Mouse (Mus musculus): ENCODE data around the gene Olfr1154. TPM values are rescaled to one million over a fixed set of nuclear protein-coding genes. Genes with fewer than 3 reads are reported as not detected.

The Olfr1154 gene
- not detected in 2 replicates for total RNA-seq (2017)

DNA sequence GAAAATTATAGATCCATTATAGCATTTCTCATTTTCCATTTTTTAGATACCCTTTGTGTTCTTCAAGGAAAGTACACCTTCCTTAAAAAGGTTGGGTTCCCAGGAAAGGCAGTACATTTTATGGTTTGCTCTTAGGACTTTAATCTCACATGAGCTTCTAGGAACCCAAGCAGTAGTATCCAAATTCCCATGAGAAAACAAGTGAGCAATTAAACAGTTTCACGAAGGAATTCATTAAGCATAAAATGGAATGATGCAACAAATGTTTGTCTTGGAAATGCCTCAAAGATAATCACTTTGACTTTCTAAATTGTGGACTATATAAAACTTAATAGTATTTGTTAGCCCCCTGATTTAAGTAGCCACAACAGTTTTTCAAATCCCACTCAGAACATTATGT is at the start of gene Olfr1154:
Olfr1154 (minus strand) TSS at position 101 of the 400 bp plus-strand sequence.
- ATAC-seq (replicated peaks in 1 of 2; ENCODE audit: insufficient read depth in 1 of 2, low FRiP score in 2 of 2, low TSS enrichment in 1 of 2, low read depth in 1 of 2, poor library complexity in 2 of 2, severe bottlenecking in 2 of 2): no peak

DNA sequence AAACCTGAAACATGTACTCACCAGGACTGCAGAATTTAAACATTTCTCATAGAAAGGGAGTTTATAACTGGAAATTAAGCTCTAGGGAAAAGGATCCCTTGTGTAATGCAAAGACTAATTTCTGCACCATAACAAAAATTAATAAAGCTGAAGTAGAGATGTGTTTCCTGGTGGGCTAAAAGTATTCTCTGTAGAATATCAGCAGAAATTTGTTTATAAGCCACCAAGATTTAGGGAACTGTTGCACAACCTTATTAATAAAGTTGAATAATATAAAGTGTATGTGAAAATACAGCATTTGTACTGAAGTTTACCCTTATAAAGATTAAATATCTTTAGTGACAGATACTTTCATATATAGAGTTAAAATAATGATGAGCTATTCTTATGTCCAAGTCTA is 48.0 kb upstream of the Olfr1154 start, which contains the start of gene Olfr1156:
Olfr1156 (minus strand) TSS at position 101 of the 400 bp plus-strand sequence.
- no peak for ATAC-seq (replicated peaks in 1 of 2; ENCODE audit: insufficient read depth in 1 of 2, low FRiP score in 2 of 2, low TSS enrichment in 1 of 2, low read depth in 1 of 2, poor library complexity in 2 of 2, severe bottlenecking in 2 of 2)

GRCm38 (mm10) chr2:87945037-87945436 is 40.1 kb upstream of the Olfr1154 start, which contains the start of gene Olfr1155:
Olfr1155 (minus strand) TSS chr2:87945137.
- no peak for ATAC-seq (replicated peaks in 1 of 2; ENCODE audit: insufficient read depth in 1 of 2, low FRiP score in 2 of 2, low TSS enrichment in 1 of 2, low read depth in 1 of 2, poor library complexity in 2 of 2, severe bottlenecking in 2 of 2)

- no peak for ATAC-seq (replicated peaks in 1 of 2; ENCODE audit: insufficient read depth in 1 of 2, low FRiP score in 2 of 2, low TSS enrichment in 1 of 2, low read depth in 1 of 2, poor library complexity in 2 of 2, severe bottlenecking in 2 of 2)
These were observed 10.3 kb downstream of the Olfr1154 start, which contains the start of gene Olfr1153 for GRCm38 (mm10) chr2:87894662-87895061. Olfr1153 (plus strand) TSS chr2:87894962.

- ATAC-seq (replicated peaks in 1 of 2; ENCODE audit: insufficient read depth in 1 of 2, low FRiP score in 2 of 2, low TSS enrichment in 1 of 2, low read depth in 1 of 2, poor library complexity in 2 of 2, severe bottlenecking in 2 of 2): no peak
These were observed 38.8 kb downstream of the Olfr1154 start, which contains the start of gene Olfr1152 for GRCm38 (mm10) chr2:87866192-87866591. Olfr1152 (plus strand) TSS chr2:87866492.

GRCm38 (mm10) chr2:87855562-87855961 is 49.4 kb downstream of the Olfr1154 start, which contains the start of gene Olfr1151:
Olfr1151 (plus strand) TSS chr2:87855862.
- ATAC-seq (replicated peaks in 1 of 2; ENCODE audit: insufficient read depth in 1 of 2, low FRiP score in 2 of 2, low TSS enrichment in 1 of 2, low read depth in 1 of 2, poor library complexity in 2 of 2, severe bottlenecking in 2 of 2): no peak

Other genes starting within 250 kb of the Olfr1154 start
- gene Olfr1134, start 246.7 kb downstream of the Olfr1154 start, total RNA-seq (2017): not detected in 2 replicates
- gene Olfr1135, start 231.5 kb downstream of the Olfr1154 start, total RNA-seq (2017): not detected in 2 replicates
- gene Olfr1136, start 211.2 kb downstream of the Olfr1154 start, total RNA-seq (2017): not detected in 2 replicates
- gene Olfr1137, start 192.0 kb downstream of the Olfr1154 start, total RNA-seq (2017): not detected in 2 replicates
- gene Olfr1138, start 165.2 kb downstream of the Olfr1154 start, total RNA-seq (2017): not detected in 2 replicates
- not detected in 2 replicates for gene Olfr1140, start 161.4 kb downstream of the Olfr1154 start, total RNA-seq (2017)
- not detected in 2 replicates for gene Olfr1141, start 151.2 kb downstream of the Olfr1154 start, total RNA-seq (2017)
- gene Olfr152, start 125.7 kb downstream of the Olfr1154 start, total RNA-seq (2017): not detected in 2 replicates
- not detected in 2 replicates for gene Olfr1143, start 104.6 kb downstream of the Olfr1154 start, total RNA-seq (2017)
- gene Olfr1145, start 95.3 kb downstream of the Olfr1154 start, total RNA-seq (2017): not detected in 2 replicates
- gene Olfr1148, start 74.6 kb downstream of the Olfr1154 start, total RNA-seq (2017): not detected in 2 replicates
- not detected in 2 replicates for gene Olfr1150-ps1, start 61.2 kb downstream of the Olfr1154 start, total RNA-seq (2017)
- not detected in 2 replicates for gene Olfr1151, start 49.3 kb downstream of the Olfr1154 start, total RNA-seq (2017)
- gene Olfr1152, start 38.7 kb downstream of the Olfr1154 start, total RNA-seq (2017): not detected in 2 replicates
- gene Olfr1153, start 10.2 kb downstream of the Olfr1154 start, total RNA-seq (2017): not detected in 2 replicates
- not detected in 2 replicates for gene Olfr1155, start 40.0 kb upstream of the Olfr1154 start, total RNA-seq (2017)
- not detected in 2 replicates for gene Olfr1156, start 47.9 kb upstream of the Olfr1154 start, total RNA-seq (2017)
- gene Olfr1157, start 63.1 kb upstream of the Olfr1154 start, total RNA-seq (2017): not detected in 2 replicates
- not detected in 2 replicates for gene Olfr74, start 69.5 kb upstream of the Olfr1154 start, total RNA-seq (2017)
- gene Olfr1158, start 84.9 kb upstream of the Olfr1154 start, total RNA-seq (2017): not detected in 2 replicates
- not detected in 2 replicates for gene Olfr1160, start 103.1 kb upstream of the Olfr1154 start, total RNA-seq (2017)
- not detected in 2 replicates for gene Olfr1161, start 117.6 kb upstream of the Olfr1154 start, total RNA-seq (2017)
- not detected in 2 replicates for gene Olfr73, start 132.5 kb upstream of the Olfr1154 start, total RNA-seq (2017)
- gene Olfr1162, start 146.0 kb upstream of the Olfr1154 start, total RNA-seq (2017): not detected in 2 replicates
- gene Olfr1163, start 166.7 kb upstream of the Olfr1154 start, total RNA-seq (2017): not detected in 2 replicates
- gene Olfr1164, start 188.8 kb upstream of the Olfr1154 start, total RNA-seq (2017): not detected in 2 replicates
- not detected in 2 replicates for gene Olfr1166, start 223.1 kb upstream of the Olfr1154 start, total RNA-seq (2017)

Measured in hematopoietic stem cell, adult 5-6 weeks (primary cell).